ENCODE assay signal across 12 mouse cellular contexts in the genomic region with DNA sequence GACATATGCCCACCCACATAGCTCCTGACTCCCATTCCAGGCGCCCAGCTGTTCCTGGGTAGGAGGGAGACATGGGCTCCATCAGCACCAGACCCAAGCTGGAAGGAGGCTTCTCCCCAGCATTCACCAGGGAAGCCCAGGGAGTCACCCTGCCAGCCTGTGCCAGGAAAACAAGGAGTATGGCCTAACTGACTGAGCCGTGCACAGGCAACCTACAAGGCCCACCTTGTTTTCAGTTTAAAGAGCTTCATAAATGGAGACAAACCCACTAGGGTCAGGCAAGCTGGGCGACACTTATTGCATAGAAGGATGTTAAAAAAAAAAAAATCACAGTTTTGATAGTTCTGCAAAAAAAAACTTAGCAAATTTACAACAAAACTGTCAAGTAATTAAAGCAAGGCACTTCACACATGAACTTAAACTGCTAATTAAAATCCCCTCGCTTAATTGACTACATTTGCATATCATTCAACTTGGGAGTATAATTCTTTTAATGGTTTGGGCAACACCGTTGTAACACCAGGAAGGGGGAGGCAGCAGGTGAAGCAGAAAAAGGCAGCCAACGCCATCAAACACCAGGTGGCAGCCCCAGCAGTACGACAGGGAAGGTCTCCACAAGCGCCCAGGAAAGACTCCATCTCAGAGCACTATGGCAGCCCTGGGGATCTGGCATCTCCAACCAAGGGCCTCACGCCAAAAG. TPM values are rescaled to one million over a fixed set of nuclear protein-coding genes. Genes with fewer than 3 reads are reported as not detected.
DNase-seq lines count a peak whose midpoint lies in the region; ATAC-seq and TF ChIP-seq lines count a peak whose summit lies in the region.
"Had no signal": no experiment of that assay in that cellular context is flagged by ENCODE, and none has a peak within 500 bp of the region (broad histone marks: within the 10 kb centered on the region; RNA-seq: fewer than 3 reads in every experiment).

No protein-coding gene starts in this region.

- H3K27me3 ChIP-seq in midbrain, embryonic 15.5 days (replicated peaks), result no peaks in the 10 kb centered on the region
- H3K27me3 ChIP-seq in midbrain, embryonic 10.5 days (ENCODE audit: low read depth, poor library complexity, severe bottlenecking), result no peaks in the 10 kb centered on the region
- H3K27me3 ChIP-seq in forebrain, postnatal 0 days (ENCODE audit: insufficient read depth, low read length), result no peaks in the 10 kb centered on the region
- no peaks in the 10 kb centered on the region for H3K27me3 ChIP-seq in myocyte (ENCODE audit: control insufficient read depth, insufficient read depth, insufficient read length)
- H3K27me3 ChIP-seq: embryonic facial prominence, embryonic 13.5 days had no signal

- no peaks in the 10 kb centered on the region for H3K36me3 ChIP-seq in midbrain, embryonic 15.5 days (replicated peaks)
- H3K36me3 ChIP-seq in midbrain, embryonic 10.5 days, result peaks cover 55% of the 10 kb centered on the region
- no peaks in the 10 kb centered on the region for H3K36me3 ChIP-seq in forebrain, postnatal 0 days (ENCODE audit: insufficient read depth)
- H3K36me3 ChIP-seq in myocyte (ENCODE audit: control insufficient read depth, insufficient read depth), result peaks cover 10% of the 10 kb centered on the region

- no peak for ATAC-seq in midbrain, embryonic 15.5 days (replicated peaks)
- ATAC-seq in forebrain, postnatal 0 days, result peak; percentile 75
- no peak for ATAC-seq in activated CD4-positive, CD25-positive, alpha-beta regulatory T cell, adult 4 months
- ATAC-seq: inflammation-experienced regulatory T-cells, adult 6 months had no signal

- no peak for TF ChIP-seq POLR2A in myocyte (IDR thresholded peaks at IDR 0.05; ENCODE audit: insufficient read length, low read depth)

- H3K79me2 ChIP-seq in myocyte (ENCODE audit: control insufficient read depth, insufficient read depth), result peaks cover 98% of the 10 kb centered on the region

- no peak overlapping the region for H3K4me3 ChIP-seq in midbrain, embryonic 15.5 days
- no peak overlapping the region for H3K4me3 ChIP-seq in midbrain, embryonic 10.5 days
- H3K4me3 ChIP-seq in forebrain, postnatal 0 days (ENCODE audit: low read depth, low read length), result no peak overlapping the region
- H3K4me3 ChIP-seq in myocyte, result no peak overlapping the region
- H3K4me3 ChIP-seq: embryonic facial prominence, embryonic 13.5 days had no signal

- WGBS in midbrain, embryonic 15.5 days, result 59% methylated on average over 9 of the region's 9 CpGs
- WGBS in midbrain, embryonic 10.5 days, result 78% methylated on average over 9 of the region's 9 CpGs
- 19% methylated on average over 9 of the region's 9 CpGs for WGBS in forebrain, postnatal 0 days

- H3ac ChIP-seq in myocyte (ENCODE audit: control insufficient read depth, insufficient read length), result no peak overlapping the region

- no peak overlapping the region for H3K4me2 ChIP-seq in midbrain, embryonic 15.5 days
- peak overlapping the region; percentile 27 for H3K4me2 ChIP-seq in forebrain, postnatal 0 days (ENCODE audit: low read depth)
- H3K4me2 ChIP-seq in myocyte (ENCODE audit: low read depth), result no peak overlapping the region
- H3K4me2 ChIP-seq: embryonic facial prominence, embryonic 13.5 days had no signal

- DNase-seq in midbrain, embryonic 10.5 days (ENCODE audit: low spot score), result no peak
- DNase-seq in cerebellum, adult 8-10 months, result peak; percentile 70
- peak; percentile 69 for DNase-seq in forebrain, postnatal 0 days
- DNase-seq in B cell, adult 2 months, result no peak
- DNase-seq in lung, postnatal 25 days (ENCODE audit: low spot score), result no peak
- DNase-seq: adrenal gland, postnatal 36 days; gastrocnemius, postnatal 36 days had no signal

- no peaks in the 10 kb centered on the region for H3K9me3 ChIP-seq in midbrain, embryonic 15.5 days
- H3K9me3 ChIP-seq in midbrain, embryonic 10.5 days (replicated peaks), result no peaks in the 10 kb centered on the region
- H3K9me3 ChIP-seq in forebrain, postnatal 0 days (ENCODE audit: low read length), result no peaks in the 10 kb centered on the region
- H3K9me3 ChIP-seq: embryonic facial prominence, embryonic 13.5 days had no signal

- 0 out of 2 replicates have a peak overlapping the region, but pooled peaks have one; percentile 11 for H3K27ac ChIP-seq in midbrain, embryonic 15.5 days
- no peak overlapping the region for H3K27ac ChIP-seq in midbrain, embryonic 10.5 days (replicated peaks)
- H3K27ac ChIP-seq in forebrain, postnatal 0 days (ENCODE audit: low read depth, low read length), result peak overlapping the region; percentile 16; the same call in 1 of the 2 replicates
- H3K27ac ChIP-seq: embryonic facial prominence, embryonic 13.5 days had no signal

- TF ChIP-seq CTCF in forebrain, postnatal 0 days (IDR thresholded peaks at IDR 0.05; ENCODE audit: low read depth), result peak; percentile 36

- no peak overlapping the region for H3K9ac ChIP-seq in midbrain, embryonic 15.5 days
- no peak overlapping the region for H3K9ac ChIP-seq in forebrain, postnatal 0 days

- H3K4me1 ChIP-seq in midbrain, embryonic 15.5 days, result peaks cover 69% of the 10 kb centered on the region
- peaks cover 74% of the 10 kb centered on the region for H3K4me1 ChIP-seq in midbrain, embryonic 10.5 days
- peaks cover 50% of the 10 kb centered on the region for H3K4me1 ChIP-seq in forebrain, postnatal 0 days (ENCODE audit: insufficient read depth)

TF ChIP-seq in myocyte, 11 proteins besides CTCF, POLR2A, EP300 and RAD21:
- TF ChIP-seq REST (IDR thresholded peaks at IDR 0.05; ENCODE audit: insufficient read depth, insufficient read length) (no peak), MYOG (IDR thresholded peaks at IDR 0.05; ENCODE audit: control insufficient read depth in 1 of 3, insufficient read depth in 1 of 3, insufficient read length in 2 of 3, low read depth in 2 of 3) (peak in 1 of 3 experiments; percentile 30), MYOD1 (IDR thresholded peaks at IDR 0.05; ENCODE audit: control insufficient read depth in 1 of 3, insufficient read length in 2 of 3, low read depth in 2 of 3) (peak in 2 of 3 experiments; percentile 11 to 21)
TF ChIP-seq in myocyte: peak in this region for 2.

RNA-seq across cellular contexts. Expression of a gene that starts 9.2 kb away (rescaled TPM):
- polyA plus RNA-seq in midbrain, embryonic 15.5 days (2015; fragmentation: Nextera tagmentation; extraction: Ambion mirVana), result 10.1 and 10.8 TPM in 2 replicates
- polyA plus RNA-seq in midbrain, embryonic 10.5 days (2016; fragmentation: Nextera tagmentation; extraction: Ambion mirVana), result 8.9 and 10.1 TPM in 2 replicates
- 66.9 and 68.7 TPM in 2 replicates for total RNA-seq in forebrain, postnatal 0 days (2014; rRNA removed)
- polyA plus RNA-seq in forebrain, postnatal 0 days (2015; fragmentation: Nextera tagmentation; extraction: Ambion mirVana), result 11.7 and 12.2 TPM in 2 replicates
- 54.5 TPM for polyA plus RNA-seq in myocyte (2012; fragmentation: generic; extraction: Trizol)
- polyA plus RNA-seq in activated CD4-positive, CD25-positive, alpha-beta regulatory T cell, adult 4 months (2017; shearing (Covaris generic)), result 10 to 100 TPM; 24.7 to 25.0 TPM

RNA-seq across cellular contexts. Expression of a gene that starts 36.4 kb away (rescaled TPM):
- polyA plus RNA-seq in midbrain, embryonic 15.5 days (2015; fragmentation: Nextera tagmentation; extraction: Ambion mirVana), result 78.5 and 87.4 TPM in 2 replicates
- 118 and 120 TPM in 2 replicates for polyA plus RNA-seq in midbrain, embryonic 10.5 days (2016; fragmentation: Nextera tagmentation; extraction: Ambion mirVana)
- total RNA-seq in forebrain, postnatal 0 days (2014; rRNA removed), result 48.7 and 51.8 TPM in 2 replicates
- polyA plus RNA-seq in forebrain, postnatal 0 days (2015; fragmentation: Nextera tagmentation; extraction: Ambion mirVana), result 59.9 and 60.7 TPM in 2 replicates
- polyA plus RNA-seq in myocyte (2012; fragmentation: generic; extraction: Trizol), result 40.4 TPM
- 10 to 100 TPM; 45.1 to 54.9 TPM for polyA plus RNA-seq in activated CD4-positive, CD25-positive, alpha-beta regulatory T cell, adult 4 months (2017; shearing (Covaris generic))

Comparison
In these comparisons a context has a peak if more than half of its experiments do, and no peak if none do; other contexts are left out.
1. DNase-seq: peak in cerebellum, adult 8-10 months (single experiment) and forebrain, postnatal 0 days (single experiment); none in midbrain, embryonic 10.5 days (single experiment), B cell, adult 2 months (0 of 2) and lung, postnatal 25 days (single experiment).